Mouse (Mus musculus) E14TG2a.4 (cell line): ENCODE data around the gene Sgms1.

ENCODE experiments used
- CTCF ChIP-seq: conservative IDR thresholded peaks from 2 replicates; pipeline ENCODE4 v1.5.1; 2014; ENCODE audit warnings: low read length
- POU5F1 ChIP-seq: IDR thresholded peaks from 2 replicates; pipeline ENCODE4 v1.6.1; 2014; ENCODE audit warnings: low read length, borderline replicate concordance

DNA sequence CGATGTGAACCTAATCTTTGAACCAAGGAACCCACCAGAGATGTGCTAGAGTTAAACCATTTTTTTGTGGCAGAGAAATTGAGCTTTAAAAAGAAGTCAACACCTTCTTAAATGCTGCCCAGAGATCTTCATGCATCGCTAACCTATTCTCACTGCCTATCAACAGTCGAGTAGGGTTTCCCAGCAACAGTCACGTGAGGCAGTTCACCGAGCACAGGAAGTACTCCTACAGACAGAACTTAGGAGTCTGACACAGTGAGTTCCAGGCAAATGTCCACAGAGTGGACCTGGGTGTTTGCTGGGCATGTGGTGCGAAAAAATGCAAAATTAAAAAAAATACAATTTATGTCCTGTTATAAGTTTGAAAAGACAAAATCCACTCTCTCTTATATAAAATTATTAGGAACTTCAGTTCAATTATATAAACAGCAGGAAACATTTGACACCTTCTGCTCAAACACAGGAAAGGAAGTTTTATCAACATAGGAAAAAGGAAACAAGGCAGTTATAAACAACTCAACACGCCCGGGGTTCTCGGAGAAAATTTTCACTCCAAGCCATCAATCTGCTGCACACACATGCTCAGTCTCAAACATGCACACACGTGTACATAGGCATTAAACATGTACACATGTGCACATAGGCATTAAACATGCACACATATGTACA, 64.3 kb downstream of the Sgms1 start:
- TF ChIP-seq CTCF (no peak), POU5F1 (no peak)
